Mouse (Mus musculus) liver, postnatal 0 days (tissue): ENCODE results near the gene Sema7a.

Experiments used
- CTCF ChIP-seq: sonication (generic); IDR thresholded peaks from 2 replicates; pipeline ENCODE4 v1.5.1; 2016; ENCODE audit warnings: antibody characterized with exemption, low read depth
- EP300 ChIP-seq: IDR thresholded peaks from 2 replicates; pipeline ENCODE4 v1.6.1; 2016; ENCODE audit warnings: antibody characterized with exemption, low read depth, mild to moderate bottlenecking

- TF ChIP-seq CTCF (no peak), EP300 (no peak)
Measured at GRCm38 (mm10) chr9:58005753-58006461, 66.0 kb downstream of the Sema7a start, which contains the start of gene Cyp11a1.
